Mouse (Mus musculus) cortical plate, adult 2 months (tissue): Measurements from ENCODE around the gene Efcab12. TPM values are rescaled to one million over a fixed set of nuclear protein-coding genes. Genes with fewer than 3 reads are reported as not detected.
"Not testable (repeated sequence)": the region's sequence is repeated elsewhere in the genome, so short reads cannot be mapped to it uniquely, and the experiment has no call there.

Experiments used
- H3K27ac ChIP-seq: fragments of 200-500 bp; 2 replicates; pipeline ENCODE4 v1.5.1; 2012; ENCODE audit warnings: low read length, control low read depth, inconsistent platforms; ENCODE audit not compliant: insufficient read depth
- H3K4me1 ChIP-seq: fragments of 200-500 bp; 2 replicates; pipeline ENCODE4 v1.6.1; 2011; ENCODE audit warnings: low read length; ENCODE audit not compliant: control insufficient read depth, insufficient read depth
- H3K4me3 ChIP-seq: fragments of 200-500 bp; 2 replicates; pipeline ENCODE4 v1.5.1; 2011; ENCODE audit warnings: mild to moderate bottlenecking, low read length, control low read depth; ENCODE audit not compliant: insufficient read depth
- CTCF ChIP-seq: fragments of 200-500 bp; IDR thresholded peaks from 2 replicates; pipeline ENCODE4 v1.5.1; 2011; ENCODE audit warnings: mild to moderate bottlenecking, control low read depth, low read length; ENCODE audit not compliant: insufficient read depth; ENCODE audit errors: extremely low read depth
- POLR2A ChIP-seq: fragments of 200-500 bp; IDR thresholded peaks from 2 replicates; pipeline ENCODE4 v1.6.1; 2011; ENCODE audit warnings: mild to moderate bottlenecking, low read length, control low read depth; ENCODE audit not compliant: insufficient read depth; ENCODE audit errors: extremely low read depth
- polyA plus RNA-seq: library from polyadenylated mRNA; depleted of rRNA; stranded (reverse); fragments of >200 nt; gene quantifications from 2 replicates; pipeline ENCODE4 v1.2.3, GENCODE M21; 2012

The Efcab12 gene
- polyA plus RNA-seq, 1 experiment = 7.1 TPM

DNA sequence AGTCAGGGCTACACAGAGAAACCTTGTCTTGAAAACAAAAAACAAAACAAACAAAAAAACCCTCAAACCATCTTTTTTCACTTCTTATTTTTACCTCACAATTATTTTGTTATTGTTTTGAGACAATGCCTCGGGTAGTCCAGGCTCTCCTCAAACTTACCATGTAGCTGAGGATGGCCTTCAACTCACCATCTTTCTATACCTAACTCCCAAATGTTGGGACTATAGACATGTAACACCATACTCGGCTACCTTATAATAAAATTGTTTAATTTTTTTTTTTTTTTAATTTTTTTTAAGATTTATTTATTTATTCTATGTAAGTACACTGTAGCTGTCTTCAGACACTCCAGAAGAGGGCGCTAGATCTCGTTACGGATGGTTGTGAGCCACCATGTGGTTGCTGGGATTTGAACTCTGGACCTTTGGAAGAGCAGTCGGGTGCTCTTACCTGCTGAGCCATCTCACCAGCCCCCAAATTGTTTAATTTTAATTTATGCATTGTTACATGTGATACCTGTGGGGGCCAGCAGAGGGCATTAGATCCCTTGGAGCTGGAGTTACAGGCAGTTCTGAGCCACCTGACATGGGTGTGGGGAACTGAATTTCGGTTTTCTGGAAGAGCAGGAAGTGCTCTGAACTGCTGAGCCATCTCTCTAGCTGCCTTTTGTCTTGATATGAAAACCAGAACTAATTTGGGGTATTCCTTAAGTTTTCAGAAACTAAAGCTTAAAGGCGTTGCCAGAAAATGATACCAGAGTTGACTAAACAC is 8.6 kb upstream of the Efcab12 start:
- H3K4me3 ChIP-seq = no peak overlapping the region
- no peak overlapping the region for H3K27ac ChIP-seq
- TF ChIP-seq POLR2A = no peak
- TF ChIP-seq CTCF = peak; percentile 57
- H3K4me1 ChIP-seq = no peaks in the 10 kb centered on the region; the same call in 1 of the 2 replicates

DNA sequence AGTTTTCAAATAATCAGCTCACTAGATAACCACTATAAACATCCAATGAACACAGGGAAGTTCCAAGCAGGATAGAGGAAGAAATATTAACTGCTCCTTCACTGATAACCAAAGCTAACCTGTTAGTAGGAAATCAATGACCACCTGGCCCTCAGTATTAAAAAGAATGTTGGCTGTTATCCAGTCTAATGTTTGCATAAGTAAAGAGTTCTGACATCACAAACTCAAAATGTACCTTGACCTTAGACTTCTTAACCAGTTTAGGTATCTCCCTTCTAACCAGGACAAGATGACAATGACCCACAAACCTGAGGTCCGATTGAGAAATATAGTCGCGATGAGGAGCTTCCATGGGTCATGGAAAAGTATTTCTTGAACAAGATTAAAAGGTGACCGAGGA is 6.8 kb upstream of the Efcab12 start:
- H3K4me1 ChIP-seq = no peaks in the 10 kb centered on the region; the same call in 1 of the 2 replicates
- H3K4me3 ChIP-seq = no peak overlapping the region
- TF ChIP-seq CTCF (no peak), POLR2A (no peak)
- H3K27ac ChIP-seq = no peak overlapping the region

DNA sequence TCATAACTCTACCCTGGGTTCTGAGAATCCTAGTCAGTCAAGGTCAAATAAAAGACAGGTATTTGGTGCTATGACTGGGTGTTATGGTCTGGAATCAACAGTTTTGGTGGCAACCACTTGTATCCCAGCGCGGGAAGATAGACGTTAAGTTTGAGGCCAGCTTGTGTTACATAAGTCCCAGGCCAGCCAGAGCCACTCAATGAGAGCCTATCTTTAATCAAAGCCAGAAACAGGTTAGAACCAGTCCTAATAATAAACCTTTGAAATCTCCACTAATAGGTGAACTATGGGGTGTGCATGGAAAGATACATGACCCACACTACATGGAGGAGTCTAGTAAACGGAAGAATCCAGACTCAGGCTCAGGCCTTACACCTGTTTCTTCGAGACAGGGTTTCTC is 533 bp upstream of the Efcab12 start:
- no peak overlapping the region for H3K27ac ChIP-seq
- no peaks in the 10 kb centered on the region for H3K4me1 ChIP-seq
- TF ChIP-seq POLR2A = no peak
- no peak for TF ChIP-seq CTCF
- H3K4me3 ChIP-seq = no peak overlapping the region

DNA sequence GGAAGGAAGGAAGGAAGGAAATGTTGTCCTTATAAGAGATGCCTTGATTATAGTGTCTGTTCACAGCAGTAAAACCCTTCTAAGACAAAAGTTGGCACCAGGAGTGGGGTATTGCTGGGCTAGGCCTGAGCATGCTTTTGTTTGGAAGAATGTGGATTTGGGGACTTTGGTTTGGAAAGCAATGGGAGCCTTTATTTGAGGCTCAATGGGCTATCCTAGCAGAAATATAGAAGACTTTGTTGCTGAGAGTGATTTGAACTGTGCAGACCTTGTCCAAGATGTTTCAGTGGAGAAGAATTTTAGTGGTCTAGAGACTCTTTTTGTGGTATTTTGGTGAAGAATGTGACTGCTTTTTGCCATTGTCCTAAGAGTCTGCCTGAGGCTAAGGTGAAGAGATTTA is 4.4 kb downstream of the Efcab12 start:
- Histone ChIP-seq H3K4me1 (no peaks in the 10 kb centered on the region), H3K27ac (no peak overlapping the region), H3K4me3 (no peak overlapping the region)
- no peak for TF ChIP-seq CTCF
- TF ChIP-seq POLR2A = no peak

DNA sequence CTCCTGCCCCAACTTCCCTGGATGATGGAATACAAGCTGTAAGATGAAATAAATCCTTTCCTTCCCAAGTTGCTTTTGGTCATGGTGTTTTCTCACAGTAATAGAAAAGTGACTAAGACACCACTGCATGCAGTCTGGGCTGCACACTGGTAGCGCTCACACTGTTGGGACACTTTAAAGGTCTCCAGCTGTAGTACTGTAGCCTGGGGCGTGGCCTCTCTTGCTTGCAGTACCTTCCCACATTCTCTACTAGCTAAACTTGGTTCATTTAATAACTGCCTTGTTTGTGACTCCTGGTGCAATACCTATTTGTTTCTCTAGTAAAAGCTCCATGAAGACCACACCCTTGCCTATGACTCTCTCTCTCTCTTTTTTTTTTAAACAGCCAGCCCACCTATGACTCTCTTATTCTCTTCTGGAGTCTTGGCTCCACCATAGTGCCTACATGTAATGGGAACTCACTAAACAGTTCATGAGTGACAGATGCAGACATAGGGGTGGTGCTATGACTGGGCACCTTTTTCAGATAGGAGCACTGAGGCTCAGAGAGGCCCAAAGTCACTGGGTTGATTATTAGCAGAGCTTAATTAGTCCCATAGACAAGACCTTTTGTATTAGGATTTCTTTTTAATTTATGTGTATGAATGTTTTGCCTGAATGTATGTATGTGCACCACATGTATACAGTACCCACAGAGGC is 5.9 kb downstream of the Efcab12 start:
- H3K4me1 ChIP-seq = no peaks in the 10 kb centered on the region
- TF ChIP-seq POLR2A (no peak), CTCF (no peak)
- no peak overlapping the region for H3K27ac ChIP-seq
- no peak overlapping the region for H3K4me3 ChIP-seq

DNA sequence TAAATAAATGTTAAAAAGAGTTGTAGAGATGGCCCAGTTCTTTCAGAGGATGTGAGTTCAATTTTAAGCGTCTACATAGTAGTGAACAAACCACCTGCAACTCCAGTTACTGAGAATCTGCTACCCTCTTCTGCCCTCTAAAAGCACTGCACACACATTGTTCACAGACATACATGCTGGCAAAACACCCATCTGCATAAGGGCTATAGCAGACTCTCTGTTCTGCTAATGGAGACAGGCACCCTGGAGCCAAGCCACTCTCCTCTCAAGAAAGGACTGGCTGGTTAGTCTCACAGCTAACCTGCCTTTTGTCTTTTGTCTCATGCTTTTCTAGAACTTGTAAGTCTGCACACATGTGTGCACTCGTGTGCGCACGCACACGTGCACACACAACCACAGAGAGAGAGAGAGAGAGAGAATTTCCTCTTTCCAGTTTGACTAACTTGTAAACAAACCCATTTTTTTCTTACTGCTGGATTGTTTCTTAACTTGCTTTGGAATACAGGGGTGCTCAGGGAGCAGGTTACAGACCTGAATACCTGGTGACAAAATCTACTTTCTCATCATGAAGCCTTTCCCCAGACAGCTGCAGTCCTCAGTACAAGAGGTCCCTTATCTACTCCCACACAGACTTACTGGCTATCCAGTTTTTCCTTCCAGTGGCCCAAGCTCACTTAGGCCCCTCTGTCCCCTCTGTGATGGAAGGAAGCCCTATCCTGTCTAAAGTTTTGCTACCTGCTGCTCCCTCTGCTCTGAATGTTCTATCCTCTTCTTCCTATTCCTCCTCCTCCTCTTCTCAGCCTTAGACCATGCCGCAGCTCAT is 7.2 kb downstream of the Efcab12 start:
- Histone ChIP-seq H3K4me3 (no peak overlapping the region), H3K27ac (no peak overlapping the region), H3K4me1 (no peaks in the 10 kb centered on the region)
- TF ChIP-seq CTCF (no peak), POLR2A (no peak)

DNA sequence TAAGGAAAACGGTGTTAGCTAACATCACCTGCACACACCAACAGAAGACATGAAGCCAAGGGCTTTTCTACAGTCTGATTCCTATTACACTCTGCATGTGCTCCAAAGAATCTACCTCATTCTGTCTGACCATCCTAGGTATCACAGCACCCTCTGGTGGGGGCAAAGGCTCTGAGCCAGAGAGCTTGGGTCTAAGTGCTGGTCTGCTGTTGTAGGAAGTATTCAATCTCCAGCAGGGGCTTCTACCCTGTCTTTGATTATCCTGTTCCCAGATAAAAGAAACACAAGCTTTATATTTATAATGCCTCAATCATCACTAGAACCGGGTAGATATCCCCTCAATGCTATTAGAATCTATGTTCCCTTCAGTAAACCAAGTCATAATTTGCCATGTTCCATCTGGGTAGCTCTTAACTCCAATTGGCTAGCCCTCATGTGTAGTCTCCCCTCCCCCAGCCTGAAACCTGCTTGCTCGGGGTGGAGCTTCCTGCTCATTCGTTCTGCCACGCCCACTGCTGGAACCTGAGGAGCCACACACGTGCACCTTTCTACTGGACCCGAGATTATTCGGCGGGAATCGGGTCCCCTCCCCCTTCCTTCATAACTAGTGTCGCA is 14.3 kb downstream of the Efcab12 start:
- peak; percentile 51; the same call in 1 of the 2 replicates for TF ChIP-seq CTCF
- H3K4me3 ChIP-seq, H3K4me1 ChIP-seq, H3K27ac ChIP-seq: not testable (repeated sequence)

DNA sequence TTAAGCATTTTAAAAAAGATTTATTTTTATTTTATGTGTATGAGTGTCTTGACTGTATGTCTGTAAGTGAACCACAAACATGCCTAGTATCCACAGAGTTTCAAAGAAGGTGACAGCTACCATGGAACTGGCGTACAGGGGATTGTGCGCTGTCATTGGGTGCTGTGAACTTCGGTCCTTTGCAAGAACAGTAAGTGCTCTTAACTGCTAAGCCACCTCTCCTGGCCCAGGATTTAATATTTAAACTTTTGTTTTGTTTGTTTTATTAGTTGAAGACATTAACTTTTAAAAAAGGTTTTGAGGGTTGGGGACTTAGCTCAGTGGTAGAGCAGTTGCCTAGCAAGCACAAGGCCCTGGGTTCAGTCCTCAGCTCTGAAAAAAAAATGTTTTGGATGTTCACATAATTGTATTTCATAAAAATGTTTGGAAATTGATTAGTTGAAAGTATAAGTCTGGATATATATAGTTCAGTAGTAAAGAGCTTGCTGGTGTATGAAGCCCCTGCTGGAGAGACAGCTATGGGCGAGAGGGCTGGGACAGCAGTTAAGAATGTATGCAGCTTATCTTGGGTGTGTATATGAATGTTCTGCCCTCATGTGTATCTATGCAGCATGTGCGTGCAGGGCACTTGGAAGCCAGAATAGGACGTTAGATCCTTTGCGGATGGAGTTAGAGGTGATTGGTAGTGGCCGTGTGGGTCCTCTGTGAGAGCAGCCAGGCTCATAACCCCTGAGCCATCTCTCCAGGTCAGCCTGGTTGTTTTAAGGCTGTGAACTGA is 16.8 kb downstream of the Efcab12 start:
- H3K4me1 ChIP-seq = no peaks in the 10 kb centered on the region
- TF ChIP-seq CTCF = no peak
- TF ChIP-seq POLR2A = no peak
- no peak overlapping the region for H3K27ac ChIP-seq
- no peak overlapping the region for H3K4me3 ChIP-seq

DNA sequence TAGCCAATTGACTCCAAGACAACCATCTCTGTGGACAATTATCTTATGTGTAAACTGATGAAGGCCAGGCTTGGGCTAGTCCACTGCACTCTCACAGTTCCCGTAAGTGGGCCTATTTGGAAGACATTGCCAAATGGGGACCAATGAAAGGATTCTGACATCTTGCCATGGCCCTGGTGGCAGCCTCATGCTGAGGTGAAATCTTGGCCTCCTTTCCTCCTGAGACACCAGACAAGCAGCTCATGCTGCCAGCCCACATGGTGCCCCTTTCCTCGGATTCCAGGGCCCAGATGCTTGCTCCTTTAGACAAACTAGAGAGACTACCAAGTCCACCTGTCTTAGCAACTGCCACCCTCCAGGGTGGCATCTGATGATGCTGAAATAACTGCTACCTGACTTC is 20.1 kb downstream of the Efcab12 start:
- no peak overlapping the region for H3K27ac ChIP-seq
- no peak overlapping the region for H3K4me3 ChIP-seq
- no peak for TF ChIP-seq POLR2A
- TF ChIP-seq CTCF = no peak
- H3K4me1 ChIP-seq = no peaks in the 10 kb centered on the region
